Mouse (Mus musculus) spleen, adult 12 weeks (tissue): ENCODE data around the gene Casp6.

ENCODE experiments used
- DNase-seq: peaks from one replicate; pipeline ENCODE4 v3.0.0; 2022; ENCODE audit warnings: low spot score

The Casp6 gene

DNA sequence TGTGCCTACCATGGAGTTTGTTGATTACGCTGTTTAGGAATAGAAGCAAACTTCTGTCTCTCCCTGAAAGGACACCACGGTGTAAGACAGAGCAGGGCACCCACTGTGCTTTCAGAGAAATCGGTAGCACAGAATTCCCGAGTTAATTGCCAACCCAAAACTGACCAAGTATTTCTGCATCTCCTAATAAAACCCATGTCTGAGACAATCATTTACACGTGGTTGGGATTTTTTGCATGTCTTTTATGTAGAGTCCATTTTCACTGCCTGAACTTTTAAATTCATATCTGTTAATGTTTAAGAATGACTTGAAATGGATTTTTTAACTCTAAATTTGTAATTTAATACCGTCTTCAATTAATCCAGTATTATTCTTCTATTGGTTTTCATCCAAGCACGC lies 22.4 kb downstream of the Casp6 start:
- no peak for DNase-seq

DNA sequence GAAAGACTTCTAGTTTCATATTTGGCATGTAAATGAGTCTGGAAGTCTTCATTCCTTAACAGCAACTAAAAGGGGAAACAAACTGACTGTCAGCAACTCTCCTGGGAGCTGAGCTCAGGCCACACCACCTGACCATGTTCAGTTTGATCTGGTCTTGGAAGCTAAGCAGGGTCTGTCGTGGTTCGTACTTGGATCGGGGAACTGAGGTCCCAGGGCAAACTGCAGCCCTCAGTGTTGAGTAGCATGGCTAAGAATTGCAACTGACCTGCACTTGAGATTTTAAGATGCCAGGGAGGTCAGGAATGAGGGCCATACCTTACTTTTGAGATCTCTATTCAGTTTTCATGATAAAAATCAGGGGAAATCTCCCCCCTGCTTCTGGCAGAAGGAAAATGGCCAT lies 24.6 kb downstream of the Casp6 start:
- DNase-seq = no peak

- no peak for DNase-seq
Measured at GRCm38 (mm10) chr3:129930213-129930778, 29.1 kb downstream of the Casp6 start.

GRCm38 (mm10) chr3:129932443-129932842 lies 31.2 kb downstream of the Casp6 start:
- DNase-seq = no peak

- no peak for DNase-seq
Measured at GRCm38 (mm10) chr3:129936561-129936960, 35.3 kb downstream of the Casp6 start.

- no peak for DNase-seq
Measured at GRCm38 (mm10) chr3:129937848-129938247, 36.6 kb downstream of the Casp6 start.

- DNase-seq = no peak
Measured at GRCm38 (mm10) chr3:129939058-129939457, 37.8 kb downstream of the Casp6 start.

DNA sequence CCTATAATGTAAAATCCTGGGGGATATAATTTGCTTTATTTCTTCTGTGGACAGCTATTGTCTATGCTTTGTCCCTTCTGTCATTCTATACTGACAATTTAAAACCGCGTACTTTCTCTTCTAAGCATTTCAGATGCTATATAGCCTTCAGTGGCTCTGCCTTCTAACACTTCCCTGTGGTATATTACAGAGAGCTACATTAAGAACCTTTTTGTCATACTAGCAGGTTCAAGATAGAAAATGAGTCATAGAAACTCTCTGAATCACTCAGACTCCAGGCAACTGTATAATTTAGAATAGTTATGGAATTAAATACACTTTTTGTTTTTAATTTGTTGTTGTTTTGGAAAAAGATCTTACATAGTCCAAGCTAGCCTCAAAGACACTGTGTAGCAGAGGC lies 39.6 kb downstream of the Casp6 start:
- no peak for DNase-seq

DNA sequence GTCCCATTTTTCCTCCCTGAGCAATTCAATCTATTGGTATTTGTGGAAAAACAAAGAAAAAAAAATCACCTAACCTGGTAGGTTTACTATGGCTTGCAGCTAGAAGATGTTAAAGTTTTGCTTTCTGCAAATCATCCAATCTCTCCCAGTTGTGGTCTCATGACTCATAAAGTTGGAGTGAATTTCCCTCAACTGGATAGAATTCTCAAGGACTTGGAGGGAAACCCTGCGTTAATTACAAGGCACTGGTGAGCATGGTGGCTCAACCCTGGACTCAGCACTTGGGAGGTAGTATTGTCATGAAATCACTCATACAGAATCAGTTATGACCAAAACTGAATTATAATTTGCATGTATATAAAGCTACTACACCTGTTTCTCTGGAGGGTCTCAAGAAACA lies 40.1 kb downstream of the Casp6 start:
- no peak for DNase-seq

GRCm38 (mm10) chr3:129943813-129944212 lies 42.6 kb downstream of the Casp6 start:
- no peak for DNase-seq

DNA sequence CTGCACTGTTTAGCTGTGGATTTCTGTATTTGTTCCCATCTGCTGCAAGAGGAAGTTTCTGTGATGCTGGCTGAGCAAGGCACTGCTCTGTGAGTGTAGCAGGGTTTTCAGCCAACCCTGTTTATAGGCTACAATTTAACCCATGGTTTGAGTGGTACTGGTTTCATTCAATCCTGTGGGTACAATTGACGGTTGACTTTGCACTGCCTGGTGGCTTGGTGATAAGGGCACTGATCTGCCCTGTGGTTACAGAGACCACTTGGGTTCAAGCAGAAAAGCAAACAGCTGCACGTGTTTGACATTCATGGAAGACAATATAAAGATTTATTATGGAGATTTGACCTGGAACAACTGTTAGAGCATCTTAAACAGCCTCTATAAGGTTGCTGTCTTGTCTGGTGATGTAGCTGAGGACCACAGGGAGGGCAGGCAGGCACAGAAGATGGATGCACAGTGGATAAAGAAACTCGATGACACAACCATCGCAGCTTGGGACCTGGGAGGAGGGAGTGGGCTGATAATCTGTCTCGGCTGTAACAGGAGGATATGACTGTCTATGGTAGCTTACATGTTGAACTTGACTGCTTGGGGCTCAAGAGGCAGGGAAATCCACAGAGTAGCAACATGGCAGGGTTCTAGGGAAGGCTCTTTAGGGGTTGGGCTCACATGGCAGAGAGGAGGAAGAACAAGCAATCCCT lies 45.1 kb downstream of the Casp6 start:
- DNase-seq = no peak

DNA sequence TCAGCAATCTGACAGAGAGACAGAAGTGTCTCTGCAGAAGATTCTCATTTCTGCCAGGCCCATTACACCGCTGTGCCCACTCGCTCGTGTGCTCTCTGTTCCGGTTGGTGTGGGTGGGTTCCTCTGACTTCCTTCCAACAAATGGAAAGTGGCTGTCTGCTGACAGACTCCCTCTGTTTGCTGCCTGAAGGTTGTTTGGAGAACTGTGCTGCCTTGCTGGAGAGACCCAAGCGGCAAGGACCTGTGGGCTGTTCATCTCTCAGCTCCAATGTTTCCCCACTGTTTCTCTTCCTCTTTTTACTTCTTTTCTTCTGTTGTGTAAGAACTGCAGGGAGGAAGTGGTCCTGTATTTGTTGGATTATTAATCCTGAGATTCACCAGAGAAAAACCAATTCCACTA lies 47.1 kb downstream of the Casp6 start:
- no peak for DNase-seq

DNA sequence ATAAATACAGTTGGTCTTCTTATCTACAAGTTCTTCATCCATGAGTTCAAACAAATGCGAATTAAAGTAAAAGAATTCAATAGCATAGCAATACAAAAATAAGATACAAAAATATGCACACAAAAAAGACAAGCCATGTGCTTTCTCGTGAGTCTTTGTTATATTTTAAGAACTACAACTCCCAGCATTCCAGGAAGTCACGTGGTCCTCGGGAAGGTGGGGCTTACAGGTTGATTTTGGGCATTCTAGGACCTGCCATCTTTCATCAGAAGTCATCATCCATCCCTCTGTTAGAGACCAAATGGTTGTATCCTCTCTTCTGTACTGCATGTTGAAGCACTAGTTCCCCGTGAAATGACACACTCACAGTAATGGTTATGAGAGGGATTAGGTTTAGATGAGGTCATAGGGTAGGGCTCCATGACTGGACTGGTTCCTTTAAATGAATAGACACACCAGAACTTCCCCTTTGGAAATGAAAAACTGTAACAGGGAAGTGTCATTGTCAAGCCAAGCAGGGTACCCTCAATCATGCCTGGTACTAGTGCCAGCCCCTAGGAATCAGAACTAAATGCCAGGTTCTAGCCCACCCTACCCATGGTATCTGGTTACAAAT lies 48.0 kb downstream of the Casp6 start:
- no peak for DNase-seq

DNA sequence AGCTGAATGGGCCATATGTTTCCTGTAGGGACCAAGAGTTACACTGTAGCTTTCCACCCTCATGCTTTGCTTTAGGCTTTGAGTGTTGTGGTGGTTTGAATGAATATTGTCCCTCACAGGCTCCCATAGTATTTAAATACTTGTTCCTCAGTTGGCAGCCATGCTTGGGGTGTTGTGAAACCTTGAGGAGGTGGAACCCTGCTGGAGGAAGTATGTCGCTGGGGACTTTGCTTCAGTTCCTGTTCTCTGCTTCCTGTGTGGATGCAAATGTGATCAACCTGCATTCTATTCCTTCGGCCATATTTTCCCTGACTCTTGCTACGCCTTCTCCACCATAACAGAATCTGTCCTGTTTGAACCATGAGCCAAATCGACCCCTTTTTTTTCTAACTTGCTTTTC lies 52.1 kb downstream of the Casp6 start:
- no peak for DNase-seq

DNA sequence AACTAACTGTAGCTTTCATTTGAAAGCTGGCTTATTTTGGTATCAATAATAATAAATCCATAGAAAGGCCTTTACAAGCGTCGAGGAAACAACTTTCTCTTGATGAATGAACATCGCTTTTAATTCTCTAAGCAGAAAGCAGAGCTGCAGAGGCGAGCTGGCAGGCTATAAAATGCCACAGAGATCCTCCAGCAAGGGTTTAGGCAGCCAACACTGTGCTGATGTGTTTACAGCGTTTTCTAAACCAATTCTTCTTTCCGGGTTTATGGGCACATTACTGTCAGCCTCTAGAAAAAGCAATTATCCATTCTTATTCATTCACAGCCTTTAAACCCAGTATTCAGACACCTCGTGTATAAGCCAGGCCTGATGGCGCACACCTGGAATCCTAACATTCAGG lies 61.3 kb downstream of the Casp6 start:
- DNase-seq = no peak
